Mouse (Mus musculus): Measurements from ENCODE around the gene Zbtb4.

DNA sequence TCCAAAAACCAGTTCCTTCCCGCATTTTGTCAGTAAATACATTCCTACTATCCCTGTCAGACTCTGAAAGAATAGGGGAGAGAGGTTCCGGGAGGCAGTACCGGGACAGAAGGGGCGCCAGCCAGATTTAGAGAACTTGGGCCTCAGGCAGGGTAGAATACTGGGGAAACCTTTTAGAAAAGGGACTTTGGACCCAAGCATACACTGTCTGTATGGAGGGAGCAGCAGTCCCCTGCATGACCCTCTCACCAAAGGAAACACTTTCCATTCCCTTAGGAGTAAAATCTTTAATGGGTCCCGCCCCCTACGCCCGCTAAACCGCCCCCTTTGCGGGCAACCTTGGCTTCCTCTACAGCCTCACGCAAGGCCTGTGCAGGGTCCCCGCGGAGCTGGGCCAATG lies 37.6 kb downstream of the Zbtb4 start:
- TF ChIP-seq CTCF (conservative IDR thresholded peaks at IDR 0.05; ENCODE audit: low read length) (no peak), POU5F1 (IDR thresholded peaks at IDR 0.05; ENCODE audit: borderline replicate concordance, low read length) (no peak)
